Mouse (Mus musculus) kidney, adult 2 months (tissue): ENCODE measurements at regions not wholly inside any gene's neighbourhood (a gene's known extent, or its start where the extent isn't known, plus 50 kb on each side); places are given as distances from the start of the nearest gene placed in this dataset.

Source experiments
- DNase-seq: peaks from one replicate; pipeline ENCODE4 v3.0.0; 2021
- H3K27ac ChIP-seq: fragments of 200-500 bp; 2 replicates; pipeline ENCODE4 v1.5.1; 2012; ENCODE audit warnings: low read depth, low read length, control low read depth, inconsistent platforms; ENCODE audit not compliant: insufficient read depth
- H3K27me3 ChIP-seq: fragments of 200-500 bp; replicated peaks from 2 replicates; pipeline ENCODE4 v1.6.1; 2012; ENCODE audit warnings: mild to moderate bottlenecking, moderate library complexity, low read length, inconsistent platforms; ENCODE audit not compliant: control insufficient read depth, insufficient read depth
- H3K36me3 ChIP-seq: fragments of 200-500 bp; 2 replicates; pipeline ENCODE4 v1.6.1; 2012; ENCODE audit warnings: mild to moderate bottlenecking, moderate library complexity, low read length, inconsistent platforms; ENCODE audit not compliant: control insufficient read depth, insufficient read depth
- H3K4me1 ChIP-seq: fragments of 200-500 bp; 2 replicates; pipeline ENCODE4 v1.6.1; 2011; ENCODE audit warnings: low read length; ENCODE audit not compliant: control insufficient read depth, insufficient read depth
- H3K4me3 ChIP-seq: fragments of 200-500 bp; 2 replicates; pipeline ENCODE4 v1.5.1; 2011; ENCODE audit warnings: mild to moderate bottlenecking, low read depth, low read length, control low read depth; ENCODE audit not compliant: insufficient read depth
- CTCF ChIP-seq: fragments of 200-500 bp; conservative IDR thresholded peaks from 2 replicates; pipeline ENCODE4 v1.5.1; 2011; ENCODE audit warnings: low read depth, mild to moderate bottlenecking, control low read depth, low read length, moderate library complexity, mixed read lengths; ENCODE audit not compliant: insufficient read depth, insufficient read length
- POLR2A ChIP-seq: fragments of 200-500 bp; IDR thresholded peaks from one replicate; pipeline ENCODE4 v1.6.1; 2011; ENCODE audit warnings: low read depth, low read length, control low read depth
- WGBS: fragments of 180-500 bp; shearing (Covaris S2); methylation state at CpG from one replicate; pipeline ENCODE4 v1.1.7; 2018; 5-methylcytosine and 5-hydroxymethylcytosine counted together

GRCm38 (mm10) chr9:87850133-87850532 is 119.1 kb upstream of the Tbx18 start:
- DNase-seq: no peak
- 95% methylated on average over 1 of the region's 1 CpGs for WGBS
- H3K4me1 ChIP-seq: no peaks in the 10 kb centered on the region
- H3K4me3 ChIP-seq: no peak overlapping the region
- no peak overlapping the region for H3K27ac ChIP-seq
- no peaks in the 10 kb centered on the region for H3K36me3 ChIP-seq
- H3K27me3 ChIP-seq: no peaks in the 10 kb centered on the region
- TF ChIP-seq CTCF (no peak), POLR2A (no peak)

GRCm38 (mm10) chr9:87861588-87861987 is 130.5 kb upstream of the Tbx18 start:
- 57% methylated on average over 1 of the region's 1 CpGs for WGBS
- Histone ChIP-seq H3K27ac (no peak overlapping the region), H3K4me3 (no peak overlapping the region), H3K36me3 (no peaks in the 10 kb centered on the region), H3K4me1 (no peaks in the 10 kb centered on the region), H3K27me3 (no peaks in the 10 kb centered on the region)
- TF ChIP-seq CTCF (no peak), POLR2A (no peak)
- no peak for DNase-seq

- WGBS: 82% methylated on average over 6 of the region's 6 CpGs
- H3K4me1 ChIP-seq: no peaks in the 10 kb centered on the region
- H3K27ac ChIP-seq: no peak overlapping the region
- no peak for DNase-seq
- no peak for TF ChIP-seq POLR2A
- TF ChIP-seq CTCF: no peak
- H3K27me3 ChIP-seq: no peaks in the 10 kb centered on the region
- H3K4me3 ChIP-seq: no peak overlapping the region
- no peaks in the 10 kb centered on the region for H3K36me3 ChIP-seq
Measured at GRCm38 (mm10) chr9:87865236-87865635, 134.2 kb upstream of the Tbx18 start.

- Histone ChIP-seq H3K4me3 (no peak overlapping the region), H3K4me1 (no peaks in the 10 kb centered on the region), H3K36me3 (no peaks in the 10 kb centered on the region), H3K27me3 (no peaks in the 10 kb centered on the region), H3K27ac (no peak overlapping the region)
- DNase-seq: no peak
- no peak for TF ChIP-seq CTCF
- TF ChIP-seq POLR2A: no peak
- WGBS: 85% methylated on average over 6 of the region's 6 CpGs
Measured at GRCm38 (mm10) chr9:87872384-87872905, 141.4 kb upstream of the Tbx18 start.

GRCm38 (mm10) chr9:87882587-87882986 is 151.5 kb upstream of the Tbx18 start:
- no peaks in the 10 kb centered on the region for H3K27me3 ChIP-seq
- no peak overlapping the region for H3K4me3 ChIP-seq
- no peaks in the 10 kb centered on the region for H3K4me1 ChIP-seq
- H3K36me3 ChIP-seq: no peaks in the 10 kb centered on the region
- DNase-seq: no peak
- 65% methylated on average over 1 of the region's 1 CpGs for WGBS
- H3K27ac ChIP-seq: no peak overlapping the region
- TF ChIP-seq CTCF (no peak), POLR2A (no peak)

GRCm38 (mm10) chr9:87883069-87883468 is 152.0 kb upstream of the Tbx18 start:
- H3K36me3 ChIP-seq: no peaks in the 10 kb centered on the region
- DNase-seq: no peak
- no peaks in the 10 kb centered on the region for H3K4me1 ChIP-seq
- H3K4me3 ChIP-seq: no peak overlapping the region
- H3K27me3 ChIP-seq: no peaks in the 10 kb centered on the region
- H3K27ac ChIP-seq: no peak overlapping the region
- TF ChIP-seq POLR2A (no peak), CTCF (no peak)

- H3K36me3 ChIP-seq: no peaks in the 10 kb centered on the region
- no peaks in the 10 kb centered on the region for H3K4me1 ChIP-seq
- no peak overlapping the region for H3K4me3 ChIP-seq
- H3K27ac ChIP-seq: no peak overlapping the region
- H3K27me3 ChIP-seq: no peaks in the 10 kb centered on the region
- no peak for TF ChIP-seq CTCF
- TF ChIP-seq POLR2A: no peak
- WGBS: 36% methylated on average over 4 of the region's 4 CpGs
- DNase-seq: no peak
Measured at GRCm38 (mm10) chr9:87894051-87894450, 163.0 kb upstream of the Tbx18 start.

- Histone ChIP-seq H3K36me3 (no peaks in the 10 kb centered on the region), H3K4me1 (no peaks in the 10 kb centered on the region), H3K27me3 (no peaks in the 10 kb centered on the region), H3K4me3 (no peak overlapping the region), H3K27ac (no peak overlapping the region)
- TF ChIP-seq CTCF (no peak), POLR2A (no peak)
- no peak for DNase-seq
- 28% methylated on average over 3 of the region's 3 CpGs for WGBS
Measured at GRCm38 (mm10) chr9:87894596-87894995, 163.5 kb upstream of the Tbx18 start.
